Mouse (Mus musculus): Measurements from ENCODE around the gene Dnaic2. TPM values are rescaled to one million over a fixed set of nuclear protein-coding genes. Genes with fewer than 3 reads are reported as not detected.

The Dnaic2 gene
- polyA plus RNA-seq, 1 experiment from 2014 or later: 3.4 TPM

DNA sequence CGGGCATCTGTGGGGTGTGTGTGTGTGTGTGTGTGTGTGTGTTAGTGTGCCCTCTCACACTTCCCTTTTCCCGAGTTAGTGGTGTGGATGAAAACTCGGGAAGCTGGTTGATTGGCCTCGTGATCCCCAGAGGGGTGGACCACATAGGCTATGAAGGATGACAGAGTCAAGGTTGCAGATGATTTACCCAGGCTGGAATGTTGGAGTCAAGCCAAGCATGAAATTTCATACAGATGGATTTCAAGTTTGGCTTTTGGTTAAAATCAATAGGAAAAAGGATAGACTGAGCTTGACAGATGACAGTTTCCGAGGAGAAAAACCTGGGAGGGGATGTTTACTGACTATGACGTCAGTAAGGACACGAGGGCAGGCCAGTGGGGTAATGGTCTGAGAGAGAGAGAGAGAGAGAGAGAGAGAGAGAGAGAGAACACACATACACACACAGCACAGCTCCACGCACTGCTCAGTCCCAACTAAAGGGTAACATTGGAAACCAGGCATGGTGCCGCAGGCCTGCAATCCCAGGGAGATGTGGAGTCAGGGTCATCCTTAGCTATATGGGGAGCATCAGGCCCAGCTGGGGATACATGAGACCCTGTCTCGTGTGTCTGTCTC lies 39.5 kb upstream of the Dnaic2 start:
- 24% methylated on average over 9 of the region's 10 CpGs for WGBS
- Histone ChIP-seq H3K27ac (no peak overlapping the region), H3K9me3 (no peaks in the 10 kb centered on the region), H3K27me3 (no peaks in the 10 kb centered on the region), H3K4me2 (no peak overlapping the region), H3K9ac (no peak overlapping the region), H3K4me3 (no peak overlapping the region), H3K36me3 (no peaks in the 10 kb centered on the region), H3K4me1 (peaks cover 20% of the 10 kb centered on the region)
- no peak for ATAC-seq (ENCODE audit: borderline replicate concordance, extremely low read depth, low FRiP score, low TSS enrichment)

DNA sequence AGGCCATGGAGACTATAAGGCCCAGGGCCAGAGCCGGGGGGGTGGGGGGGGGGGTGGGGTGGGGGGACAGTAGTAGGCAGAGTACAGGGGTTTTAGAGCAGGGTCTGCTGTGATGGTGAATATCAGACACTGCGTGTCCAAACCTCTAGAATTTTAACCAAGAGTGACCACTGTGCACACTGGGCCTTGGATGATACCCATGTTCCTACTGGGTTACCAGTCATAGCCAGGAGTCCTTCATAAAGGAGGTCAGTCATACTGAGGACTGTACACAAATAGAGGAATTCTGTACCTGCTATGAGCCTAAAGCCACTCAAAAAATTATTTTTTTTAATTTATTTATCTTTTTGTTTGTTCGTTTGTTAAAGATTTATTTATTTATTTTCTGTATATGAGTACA lies 38.5 kb upstream of the Dnaic2 start:
- no peaks in the 10 kb centered on the region for H3K27me3 ChIP-seq
- H3K4me1 ChIP-seq: peaks cover 19% of the 10 kb centered on the region
- no peak overlapping the region for H3K27ac ChIP-seq
- H3K4me2 ChIP-seq: no peak overlapping the region
- H3K9ac ChIP-seq: no peak overlapping the region
- H3K4me3 ChIP-seq: no peak overlapping the region
- no peaks in the 10 kb centered on the region for H3K9me3 ChIP-seq
- H3K36me3 ChIP-seq: no peaks in the 10 kb centered on the region
- WGBS: 89% methylated on average over 2 of the region's 3 CpGs
- no peak for ATAC-seq (ENCODE audit: borderline replicate concordance, extremely low read depth, low FRiP score, low TSS enrichment)

GRCm38 (mm10) chr11:114690192-114690591 lies 37.0 kb upstream of the Dnaic2 start:
- no peak overlapping the region for H3K27ac ChIP-seq
- no peaks in the 10 kb centered on the region for H3K27me3 ChIP-seq
- no peaks in the 10 kb centered on the region for H3K36me3 ChIP-seq
- no peak overlapping the region for H3K4me3 ChIP-seq
- no peak overlapping the region for H3K9ac ChIP-seq
- 93% methylated on average over 15 of the region's 15 CpGs for WGBS
- no peaks in the 10 kb centered on the region for H3K9me3 ChIP-seq
- H3K4me2 ChIP-seq: no peak overlapping the region
- no peak for ATAC-seq (ENCODE audit: borderline replicate concordance, extremely low read depth, low FRiP score, low TSS enrichment)
- peaks cover 7% of the 10 kb centered on the region; the same call in 1 of the 2 replicates for H3K4me1 ChIP-seq

DNA sequence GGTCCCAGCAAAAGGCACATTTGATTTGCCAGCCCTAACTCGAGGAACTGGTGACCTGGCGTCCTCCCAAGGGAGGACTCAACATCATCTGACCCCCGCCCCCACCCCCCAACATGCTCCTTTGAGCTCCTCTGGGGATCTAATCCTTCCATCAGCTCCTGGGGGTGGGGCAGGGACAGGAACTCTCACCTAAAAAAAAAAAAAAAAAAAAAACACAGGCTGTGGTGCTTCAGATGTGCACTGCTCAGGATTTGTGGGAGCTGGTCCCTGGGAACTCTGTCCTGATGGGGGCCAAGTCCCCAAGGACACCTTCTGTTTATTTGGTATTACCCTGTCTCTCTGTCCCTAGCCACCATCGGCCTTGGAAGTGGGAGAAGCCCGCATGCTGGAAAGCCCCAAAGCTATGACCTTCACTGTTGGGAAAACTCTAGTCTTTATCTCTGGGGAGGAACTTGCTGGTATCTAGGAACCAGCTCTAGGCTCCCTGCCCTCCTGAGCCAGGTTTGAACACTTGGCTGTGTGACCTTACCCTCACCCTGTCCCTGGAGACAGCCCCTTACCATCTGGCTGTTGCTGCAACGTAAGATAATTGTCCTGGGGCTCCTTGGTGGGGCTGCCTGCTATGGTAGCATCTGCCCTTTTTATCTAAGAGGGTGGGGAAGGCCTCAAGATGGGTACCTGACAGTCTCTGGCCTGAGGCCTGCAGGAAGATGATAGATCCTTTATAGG lies 35.6 kb upstream of the Dnaic2 start:
- Histone ChIP-seq H3K27ac (no peak overlapping the region), H3K4me1 (0 out of 2 replicates have a peak, but pooled peaks cover 7% of the 10 kb centered on the region), H3K36me3 (no peaks in the 10 kb centered on the region), H3K9me3 (no peaks in the 10 kb centered on the region), H3K27me3 (no peaks in the 10 kb centered on the region), H3K4me2 (no peak overlapping the region), H3K9ac (no peak overlapping the region), H3K4me3 (no peak overlapping the region)
- ATAC-seq (ENCODE audit: borderline replicate concordance, extremely low read depth, low FRiP score, low TSS enrichment): no peak
- WGBS: 57% methylated on average over 6 of the region's 6 CpGs

DNA sequence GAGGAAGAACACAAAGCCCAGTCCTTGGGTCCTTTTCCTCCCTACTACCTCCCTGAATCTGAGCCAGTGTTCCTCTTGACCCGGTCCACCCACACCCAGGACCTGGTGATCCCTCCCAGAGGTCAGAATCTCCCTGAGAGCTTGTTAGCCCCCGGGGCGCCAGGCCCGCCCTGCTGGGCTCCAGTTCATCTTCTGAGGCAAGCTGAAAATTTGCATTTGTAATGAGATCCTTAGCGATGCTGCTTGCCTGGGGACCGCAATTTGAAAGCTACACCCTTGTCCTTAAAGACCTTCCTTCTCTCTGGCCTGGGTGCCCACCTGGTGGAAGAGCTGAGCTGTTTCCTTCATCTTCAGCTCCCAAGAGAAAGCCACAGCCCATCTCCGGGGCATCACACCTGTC lies 34.6 kb upstream of the Dnaic2 start:
- Histone ChIP-seq H3K4me2 (no peak overlapping the region), H3K4me1 (0 out of 2 replicates have a peak, but pooled peaks cover 5% of the 10 kb centered on the region), H3K9ac (no peak overlapping the region), H3K36me3 (no peaks in the 10 kb centered on the region), H3K4me3 (no peak overlapping the region), H3K9me3 (no peaks in the 10 kb centered on the region), H3K27me3 (no peaks in the 10 kb centered on the region), H3K27ac (no peak overlapping the region)
- ATAC-seq (ENCODE audit: borderline replicate concordance, extremely low read depth, low FRiP score, low TSS enrichment): no peak
- 58% methylated on average over 7 of the region's 7 CpGs for WGBS

- Histone ChIP-seq H3K36me3 (no peaks in the 10 kb centered on the region), H3K4me1 (no peaks in the 10 kb centered on the region), H3K9ac (no peak overlapping the region), H3K27me3 (no peaks in the 10 kb centered on the region), H3K4me3 (no peak overlapping the region), H3K27ac (no peak overlapping the region), H3K9me3 (no peaks in the 10 kb centered on the region), H3K4me2 (no peak overlapping the region)
- WGBS: 87% methylated on average over 6 of the region's 6 CpGs
- ATAC-seq (ENCODE audit: borderline replicate concordance, extremely low read depth, low FRiP score, low TSS enrichment): no peak
Observed at GRCm38 (mm10) chr11:114693456-114693855, 33.8 kb upstream of the Dnaic2 start.

DNA sequence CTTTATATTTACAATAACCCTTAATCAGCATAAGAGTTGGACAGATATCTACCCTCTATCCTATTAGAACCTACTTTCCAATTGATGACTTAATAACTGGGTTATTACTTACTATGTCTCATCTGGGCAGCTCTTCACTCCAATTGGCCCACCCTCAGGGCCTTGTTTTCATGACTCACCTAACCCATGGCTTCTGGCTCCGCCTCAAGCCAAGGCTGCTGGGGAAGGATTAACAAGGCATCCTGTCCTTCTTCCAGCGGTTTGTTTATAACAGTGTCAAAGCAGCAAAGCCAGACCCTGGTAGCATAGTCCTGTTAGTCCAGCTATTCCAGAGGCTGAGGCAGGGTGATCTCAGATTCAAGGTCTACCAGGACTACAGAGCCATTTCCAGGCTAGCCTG lies 32.8 kb upstream of the Dnaic2 start:
- Histone ChIP-seq H3K36me3 (no peaks in the 10 kb centered on the region), H3K9me3 (no peaks in the 10 kb centered on the region), H3K4me1 (no peaks in the 10 kb centered on the region), H3K9ac (no peak overlapping the region), H3K27me3 (no peaks in the 10 kb centered on the region), H3K4me3 (no peak overlapping the region), H3K27ac (no peak overlapping the region), H3K4me2 (no peak overlapping the region)
- WGBS: 78% methylated on average over 2 of the region's 2 CpGs
- no peak for ATAC-seq (ENCODE audit: borderline replicate concordance, extremely low read depth, low FRiP score, low TSS enrichment)

DNA sequence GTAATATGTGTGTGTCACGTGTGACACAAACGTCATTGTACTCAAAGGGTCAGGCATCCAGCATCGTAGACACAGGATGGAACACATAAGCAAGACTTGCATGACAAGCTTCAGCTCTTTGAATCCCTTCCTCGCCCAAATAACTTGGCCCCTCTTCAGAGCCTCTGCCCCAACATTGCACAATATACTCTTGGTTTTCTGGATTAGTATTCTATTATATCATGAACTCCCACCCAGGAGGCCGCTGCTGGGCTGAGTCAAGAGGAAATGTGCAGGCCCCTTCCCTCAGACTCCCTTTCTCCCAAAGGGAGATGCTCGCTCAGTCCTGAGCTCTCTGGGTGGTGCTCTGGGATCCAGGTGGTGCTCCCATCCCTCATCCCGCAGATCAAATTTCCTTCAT lies 28.7 kb upstream of the Dnaic2 start:
- Histone ChIP-seq H3K9me3 (no peaks in the 10 kb centered on the region), H3K4me3 (no peak overlapping the region), H3K4me2 (no peak overlapping the region), H3K9ac (no peak overlapping the region), H3K4me1 (no peaks in the 10 kb centered on the region; the same call in 1 of the 2 replicates), H3K27ac (0 out of 2 replicates have a peak overlapping the region, but pooled peaks have one; percentile 17), H3K27me3 (no peaks in the 10 kb centered on the region), H3K36me3 (no peaks in the 10 kb centered on the region)
- 86% methylated on average over 7 of the region's 7 CpGs for WGBS
- no peak for ATAC-seq (ENCODE audit: borderline replicate concordance, extremely low read depth, low FRiP score, low TSS enrichment)

- Histone ChIP-seq H3K9ac (no peak overlapping the region), H3K9me3 (no peaks in the 10 kb centered on the region), H3K4me2 (no peak overlapping the region), H3K27me3 (no peaks in the 10 kb centered on the region), H3K36me3 (no peaks in the 10 kb centered on the region), H3K4me1 (peaks cover 5% of the 10 kb centered on the region; the same call in 1 of the 2 replicates), H3K27ac (0 out of 2 replicates have a peak overlapping the region, but pooled peaks have one; percentile 17), H3K4me3 (no peak overlapping the region)
- WGBS: 48% methylated on average over 12 of the region's 12 CpGs
- peak; percentile 61; the same call in 1 of the 2 replicates for ATAC-seq (ENCODE audit: borderline replicate concordance, extremely low read depth, low FRiP score, low TSS enrichment)
Observed at GRCm38 (mm10) chr11:114699511-114699910, 27.7 kb upstream of the Dnaic2 start.

DNA sequence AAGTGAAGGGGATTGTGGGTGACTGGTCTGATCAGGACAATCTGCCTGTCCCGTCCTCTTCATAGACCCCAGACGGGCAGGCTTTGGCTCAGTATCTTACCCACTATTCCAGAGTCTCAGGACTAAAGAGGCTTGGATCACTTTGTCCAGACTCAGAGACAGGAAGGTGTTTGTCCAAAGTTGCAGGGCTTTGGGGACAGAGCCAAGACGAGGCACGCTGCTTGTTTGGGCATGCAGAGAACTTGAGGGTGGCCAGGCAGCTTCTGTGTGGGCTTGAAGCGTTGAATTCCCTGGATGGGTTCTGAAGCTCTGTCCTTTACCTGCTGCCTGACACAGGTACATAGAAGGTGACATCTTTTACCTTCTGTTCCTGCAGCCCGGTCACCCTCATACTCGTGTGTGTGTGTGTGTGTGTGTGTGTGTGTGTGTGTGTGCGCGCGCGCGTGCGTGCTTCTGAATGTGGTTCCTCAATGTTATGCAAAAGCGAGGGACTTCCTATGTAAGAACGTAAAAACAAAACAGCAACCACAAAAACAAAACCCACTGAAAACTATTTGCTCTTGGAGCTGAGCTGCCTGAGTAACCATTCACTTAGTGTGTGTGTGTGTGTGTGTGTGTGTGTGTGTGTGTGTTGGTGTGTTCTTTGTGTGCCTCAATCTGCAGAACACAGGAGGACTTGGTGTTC lies 24.8 kb upstream of the Dnaic2 start:
- H3K9me3 ChIP-seq: no peaks in the 10 kb centered on the region
- no peak overlapping the region for H3K4me2 ChIP-seq
- H3K4me1 ChIP-seq: peaks cover 5% of the 10 kb centered on the region; the same call in 1 of the 2 replicates
- no peaks in the 10 kb centered on the region for H3K27me3 ChIP-seq
- no peaks in the 10 kb centered on the region for H3K36me3 ChIP-seq
- ATAC-seq (ENCODE audit: borderline replicate concordance, extremely low read depth, low FRiP score, low TSS enrichment): no peak
- 81% methylated on average over 15 of the region's 15 CpGs for WGBS
- H3K27ac ChIP-seq: no peak overlapping the region
- H3K9ac ChIP-seq: no peak overlapping the region
- H3K4me3 ChIP-seq: no peak overlapping the region

GRCm38 (mm10) chr11:114702996-114703361 lies 24.2 kb upstream of the Dnaic2 start:
- no peaks in the 10 kb centered on the region for H3K9me3 ChIP-seq
- ATAC-seq (ENCODE audit: borderline replicate concordance, extremely low read depth, low FRiP score, low TSS enrichment): no peak
- H3K9ac ChIP-seq: no peak overlapping the region
- no peak overlapping the region for H3K27ac ChIP-seq
- H3K4me3 ChIP-seq: no peak overlapping the region
- peaks cover 5% of the 10 kb centered on the region; the same call in 1 of the 2 replicates for H3K4me1 ChIP-seq
- H3K4me2 ChIP-seq: no peak overlapping the region
- no peaks in the 10 kb centered on the region for H3K27me3 ChIP-seq
- 83% methylated on average over 6 of the region's 6 CpGs for WGBS
- H3K36me3 ChIP-seq: no peaks in the 10 kb centered on the region

Measured in lung, embryonic 15.5 days (tissue).